Mouse (Mus musculus): ENCODE results near the gene Sgsm3. TPM values are rescaled to one million over a fixed set of nuclear protein-coding genes. Genes with fewer than 3 reads are reported as not detected.
"Not testable (repeated sequence)": the region's sequence is repeated elsewhere in the genome, so short reads cannot be mapped to it uniquely, and the experiment has no call there.

Sgsm3 gene
- total RNA-seq (2021), result 10 to 100 TPM; 11.0 to 12.5 TPM
- long read RNA-seq, experiment 1, transcript Sgsm3-208 (22 exons, 2,997 nt), result major isoform, 10 of 12 reads
- long read RNA-seq, experiment 1, partial matches to known transcripts, result 0 of 12 reads
- long read RNA-seq, experiment 1, other reads (novel, unspliced or antisense), result 2 of 12 reads
- long read RNA-seq, experiment 2, transcript Sgsm3-208 (22 exons, 2,997 nt), result major isoform, 16 of 23 reads
- long read RNA-seq, experiment 2, partial matches to known transcripts, result 1 of 23 reads
- long read RNA-seq, experiment 2, other reads (novel, unspliced or antisense), result 6 of 23 reads

DNA sequence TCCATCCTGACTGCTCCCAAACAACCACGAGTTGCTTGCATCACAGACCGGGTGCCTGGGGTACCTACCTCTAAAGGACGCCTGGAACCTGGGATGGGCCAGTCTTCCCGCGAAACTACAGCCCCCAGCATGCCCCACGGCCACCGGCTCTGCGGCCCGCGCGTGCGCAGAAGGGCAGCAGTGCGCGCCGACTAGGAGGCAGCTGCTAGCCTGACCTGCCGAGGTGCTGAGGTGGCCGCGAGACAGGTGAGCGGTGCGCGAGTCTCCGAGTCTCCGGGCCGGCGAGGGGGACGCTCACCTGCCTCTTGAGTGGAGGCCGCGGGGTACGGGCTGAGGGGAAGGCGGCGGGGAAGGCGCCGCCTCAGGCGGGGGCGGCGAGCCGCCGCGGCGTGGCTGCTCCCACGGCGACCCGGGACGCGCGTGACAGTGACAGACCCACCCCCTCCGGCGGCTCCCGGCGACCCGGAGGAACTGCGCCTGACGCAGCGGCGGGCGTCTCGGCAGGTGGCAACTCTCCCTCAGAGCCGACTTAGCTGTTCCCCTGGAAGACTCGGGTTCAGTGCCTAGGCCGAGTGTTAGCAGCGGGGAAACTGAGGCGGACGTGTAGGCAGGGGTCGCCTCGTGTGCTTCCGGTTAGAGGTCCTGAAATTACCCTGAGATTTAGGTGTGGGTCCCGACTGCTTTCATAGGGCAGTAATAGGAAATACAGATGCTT lies at the start of gene Sgsm3:
Gene Sgsm3, plus strand, starts transcription at position 146 of the 715 bp plus-strand sequence.
- DNase-seq, result peak; percentile 79

DNA sequence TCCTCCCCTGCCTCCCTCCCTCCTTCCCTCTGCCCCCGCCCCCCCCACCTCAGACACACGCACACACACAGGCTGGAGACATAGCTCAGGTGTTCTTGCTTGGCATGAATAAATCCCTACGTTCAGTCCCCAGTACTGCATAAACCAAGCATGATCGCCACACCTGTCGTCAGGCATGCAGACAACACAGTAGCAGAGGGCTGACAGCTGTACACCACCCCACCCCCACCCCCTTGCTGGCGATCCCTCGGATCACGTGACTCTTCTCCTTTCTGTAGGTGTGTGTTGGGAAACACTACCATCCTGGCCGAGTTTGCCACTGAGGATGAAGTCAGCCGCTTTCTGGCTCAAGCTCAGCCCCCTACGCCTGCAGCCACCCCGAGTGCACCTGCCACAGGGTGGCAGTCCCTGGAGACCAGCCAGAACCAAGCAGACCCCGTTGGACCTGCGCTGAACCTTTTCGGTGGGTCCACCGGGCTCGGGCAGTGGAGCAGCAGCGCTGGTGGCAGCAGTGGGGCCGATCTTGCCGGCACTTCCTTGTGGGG lies 48.7 kb upstream of the Sgsm3 start:
- DNase-seq, result no peak

DNA sequence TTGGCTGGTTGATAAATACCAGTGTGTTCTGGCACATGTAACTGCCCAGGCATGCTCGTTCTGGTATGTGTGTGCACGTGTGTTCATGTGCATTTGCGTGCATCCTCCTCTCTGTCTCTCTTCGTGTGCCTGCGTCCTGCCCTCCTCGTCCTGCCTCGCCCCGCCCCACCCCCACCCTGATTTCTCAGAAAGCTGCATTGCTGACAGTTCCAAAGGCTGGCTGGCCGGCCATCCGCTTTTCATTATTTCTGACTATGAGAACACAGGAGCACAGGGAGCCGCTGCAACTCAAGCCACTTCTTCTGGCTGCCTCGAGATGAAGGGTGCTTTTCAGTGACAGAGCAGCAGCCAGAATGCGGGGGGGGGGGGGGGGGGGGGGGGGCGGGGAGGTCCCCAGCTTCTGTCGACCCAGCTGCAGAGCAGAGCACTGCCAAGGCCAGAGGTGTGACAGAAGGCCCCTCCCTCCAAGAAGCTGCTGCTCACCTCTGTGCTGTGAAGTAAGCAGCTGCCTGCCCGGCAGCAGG lies 47.5 kb upstream of the Sgsm3 start:
- DNase-seq, result no peak

DNA sequence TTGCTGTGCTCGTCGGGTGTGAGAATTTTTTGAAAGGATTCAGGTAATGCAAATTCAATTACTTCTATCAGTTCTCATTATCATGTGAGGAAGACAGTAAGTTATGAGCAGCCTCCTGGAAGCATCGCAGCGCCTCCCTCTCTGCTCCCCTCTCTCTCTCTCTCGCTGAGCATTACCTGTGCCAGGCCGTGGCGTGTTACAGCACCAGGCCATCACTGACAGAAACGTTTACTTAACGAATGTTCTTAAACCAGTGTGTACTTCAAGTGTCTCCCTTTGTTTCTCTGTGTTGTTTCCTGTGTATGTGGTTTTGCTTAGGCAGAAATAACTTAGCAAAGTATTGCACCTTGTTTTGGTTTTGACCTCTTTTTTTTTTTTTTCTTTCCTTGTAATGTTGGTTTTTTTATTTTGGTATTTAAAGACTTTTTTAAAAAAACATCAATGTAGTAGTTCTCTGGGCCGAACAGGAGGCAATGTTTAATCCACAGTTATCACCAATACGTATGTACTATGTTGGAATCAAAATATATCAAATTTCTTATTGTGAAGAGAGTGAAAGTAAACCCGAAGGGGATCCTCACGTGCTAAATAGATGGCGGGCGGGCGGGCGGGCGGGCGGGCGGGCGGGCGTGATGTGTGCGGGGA lies 46.8 kb upstream of the Sgsm3 start:
- DNase-seq, result not testable (repeated sequence)

DNA sequence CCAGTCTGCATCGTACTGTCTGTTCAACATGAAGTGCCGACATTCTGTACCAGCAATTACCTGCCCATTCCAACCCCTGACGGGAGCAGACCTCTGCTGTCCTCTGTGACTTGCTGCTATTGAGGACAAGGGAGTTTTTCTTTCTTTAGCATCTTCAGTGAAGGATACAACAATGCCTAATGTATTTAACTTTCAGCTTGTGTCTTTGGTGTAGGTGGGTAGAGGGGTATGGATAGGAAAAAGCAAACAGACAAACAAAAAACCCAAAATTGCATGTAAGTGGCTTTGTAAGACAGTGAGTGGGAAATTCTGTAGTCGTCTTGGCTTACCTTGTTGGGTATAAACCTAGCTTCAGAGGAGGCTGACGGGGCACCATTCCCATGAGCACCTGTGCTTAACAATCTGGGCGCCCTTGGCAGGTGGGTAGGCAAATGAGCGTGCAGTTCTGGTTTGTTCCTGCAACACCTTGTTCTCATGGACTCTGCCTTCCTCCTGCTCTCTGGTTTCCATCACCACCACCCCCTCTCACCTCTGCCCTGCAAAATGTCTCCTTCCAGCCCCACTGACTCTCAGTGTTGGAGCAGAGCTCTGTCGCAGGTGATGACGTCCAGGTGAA lies 46.1 kb upstream of the Sgsm3 start:
- DNase-seq, result no peak

DNA sequence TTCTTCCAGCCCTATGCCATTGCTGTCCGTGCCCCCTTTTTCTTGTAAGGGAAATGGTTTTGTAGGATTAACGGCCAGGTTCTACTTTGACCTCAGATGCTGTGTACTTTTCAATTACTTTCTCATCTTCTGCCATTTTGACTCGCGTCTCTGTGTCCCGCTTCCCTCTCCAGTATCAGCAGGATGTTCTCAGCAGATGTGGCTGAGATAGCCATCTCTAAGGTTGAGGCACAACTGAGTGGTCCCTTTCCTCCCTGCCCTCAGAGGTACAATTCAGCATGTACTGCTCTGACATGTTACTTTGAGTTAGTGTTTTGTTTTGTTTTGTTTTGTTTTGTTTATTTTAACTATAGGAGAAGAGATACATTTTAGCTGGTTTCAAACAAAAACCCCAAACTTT lies 42.7 kb upstream of the Sgsm3 start:
- DNase-seq, result no peak

DNA sequence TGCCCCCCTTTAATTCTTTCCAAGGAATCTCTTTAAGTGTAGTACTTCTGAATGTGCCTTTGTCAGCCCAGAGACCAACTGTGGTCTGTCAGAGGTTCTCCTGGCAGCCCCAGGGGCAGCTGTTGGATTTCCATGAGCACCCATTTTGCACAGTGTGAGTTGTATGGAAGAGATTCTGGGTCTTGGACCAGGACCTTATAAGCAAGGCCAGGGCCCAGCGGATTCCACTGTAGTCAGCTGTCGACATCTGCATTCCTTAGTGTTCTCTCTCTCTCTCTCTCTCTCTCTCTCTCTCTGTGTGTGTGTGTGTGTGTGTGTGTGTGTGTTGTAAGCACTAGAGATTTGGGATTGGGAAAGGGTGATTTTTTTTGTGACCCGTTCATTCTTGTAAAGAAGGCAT lies 40.9 kb upstream of the Sgsm3 start:
- no peak for DNase-seq

DNA sequence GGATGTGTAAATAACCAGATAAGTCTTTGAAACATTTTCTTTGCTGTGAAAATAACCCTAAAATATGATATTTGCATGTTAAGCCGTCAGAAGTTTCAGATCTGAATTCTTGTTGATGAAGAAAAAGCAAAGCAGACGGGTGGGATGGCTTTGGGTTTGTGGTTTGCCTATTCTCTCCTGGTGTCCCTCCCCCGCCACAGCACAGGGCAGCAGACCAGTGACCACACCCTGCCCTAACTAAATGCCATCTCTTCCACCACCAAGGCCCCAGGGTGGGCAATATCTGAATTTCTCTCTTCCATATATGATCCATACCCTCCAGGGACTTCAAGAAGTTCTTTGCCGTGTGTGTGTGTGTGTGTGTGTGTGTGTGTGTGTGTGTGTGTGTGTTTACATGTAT lies 39.0 kb upstream of the Sgsm3 start:
- DNase-seq, result no peak

DNA sequence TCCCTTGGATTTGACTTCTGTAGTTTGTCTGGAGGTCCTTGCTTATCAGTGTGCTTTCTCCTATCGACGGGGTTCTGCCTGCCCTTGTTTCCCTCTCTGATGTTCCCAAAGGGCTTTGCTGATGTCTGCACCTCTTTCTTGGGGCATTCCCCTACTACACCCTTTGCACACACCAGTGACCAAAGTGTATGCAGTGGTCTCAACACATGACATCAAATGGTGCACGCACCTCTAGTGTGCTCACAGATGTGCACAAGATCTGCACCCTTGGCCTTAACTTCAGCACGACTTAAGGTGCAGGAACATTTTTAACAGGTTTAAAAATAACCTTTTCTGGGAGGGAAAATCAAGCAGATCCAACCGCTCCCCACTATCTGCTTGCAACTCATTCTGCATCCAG lies 38.2 kb upstream of the Sgsm3 start:
- no peak for DNase-seq

DNA sequence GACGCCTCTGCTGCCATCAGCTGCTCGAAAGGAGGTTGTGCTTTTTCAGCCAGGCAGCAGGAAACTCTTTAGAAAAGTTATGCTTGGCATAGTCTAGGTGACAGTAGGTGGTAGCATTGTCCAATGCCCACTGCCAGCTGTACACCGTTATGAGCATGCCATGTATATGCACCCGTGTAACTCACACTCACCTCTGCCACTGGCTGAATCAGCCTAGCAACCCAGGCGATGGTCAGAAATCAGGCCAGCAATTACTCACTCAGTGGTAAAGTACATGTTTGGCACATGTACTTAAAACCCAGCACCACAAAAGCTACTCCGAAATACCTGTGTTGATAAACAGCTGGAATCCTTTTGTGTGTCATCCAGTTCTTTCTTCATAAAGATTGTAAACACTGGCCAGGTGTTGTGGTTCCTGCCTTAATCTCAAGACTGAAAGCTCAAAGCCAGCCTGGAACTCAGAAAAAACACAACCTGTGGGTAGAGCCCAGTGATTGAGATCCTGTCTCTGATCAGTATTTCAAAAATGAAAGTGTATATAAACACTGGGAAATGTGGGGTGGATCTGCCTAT lies 36.0 kb upstream of the Sgsm3 start:
- no peak for DNase-seq

DNA sequence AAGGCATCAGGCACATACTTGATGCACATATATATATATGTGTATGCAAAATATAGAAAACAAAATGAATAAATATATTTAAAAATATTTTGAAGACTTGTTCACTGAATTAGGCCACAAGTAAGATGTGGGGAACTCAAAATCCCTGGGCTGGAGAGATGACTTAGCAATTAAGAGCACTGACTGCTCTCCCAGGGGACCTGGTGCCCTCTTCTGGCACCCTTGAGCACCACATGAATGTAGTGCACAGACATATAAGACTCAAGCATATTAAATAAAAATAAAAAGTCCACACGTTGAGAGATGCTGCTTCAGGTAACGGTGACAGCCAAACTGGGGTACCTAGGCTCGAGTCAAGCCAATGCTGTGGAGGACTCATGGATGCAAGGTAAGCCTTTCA lies 31.7 kb upstream of the Sgsm3 start:
- no peak for DNase-seq

DNA sequence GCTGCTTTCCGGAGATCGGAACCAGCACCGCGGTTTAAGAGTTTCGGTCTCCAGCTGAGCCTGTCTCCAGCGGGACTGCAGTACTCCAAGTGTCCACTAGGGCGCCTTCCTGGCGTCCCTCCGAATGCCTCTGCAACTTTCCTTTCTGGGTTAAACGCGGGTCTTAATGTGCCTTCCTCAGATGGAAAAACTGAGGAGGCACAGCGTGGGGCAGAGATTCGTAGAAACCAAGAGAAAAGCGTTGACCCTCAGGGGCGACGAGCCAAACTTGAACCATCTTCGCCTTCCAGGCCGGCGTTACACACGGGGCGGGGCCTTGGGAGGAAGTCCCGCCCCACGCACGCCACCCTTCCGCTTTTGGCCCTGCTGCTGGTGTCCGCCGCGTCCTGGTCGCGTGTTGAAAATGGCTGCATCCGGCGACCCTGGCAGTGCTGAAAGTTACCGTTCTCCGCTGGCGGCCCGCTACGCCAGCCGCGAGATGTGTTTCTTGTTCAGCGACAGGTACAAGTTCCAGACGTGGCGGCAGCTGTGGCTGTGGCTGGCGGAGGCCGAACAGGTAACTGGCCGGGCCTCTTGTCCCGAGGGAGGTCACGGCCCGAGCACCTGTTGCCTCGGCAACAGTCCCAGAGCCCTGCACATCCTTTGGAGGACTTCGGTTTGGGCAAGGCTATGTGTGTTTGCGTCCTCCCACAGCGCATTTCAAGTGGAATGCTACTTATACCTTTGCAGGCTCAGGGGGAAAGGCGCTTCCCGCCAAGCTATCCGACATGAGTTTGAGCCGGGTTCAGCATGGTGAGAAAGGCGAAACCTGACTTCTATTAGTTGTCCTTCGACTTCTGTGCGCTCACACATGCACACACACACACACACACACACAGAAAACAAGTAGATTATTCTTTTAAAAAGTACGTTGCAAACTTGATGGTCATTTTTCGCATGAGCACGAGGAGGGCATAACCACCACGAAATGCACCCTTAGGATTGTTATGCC lies 29.1 kb upstream of the Sgsm3 start, which contains the start of gene Adsl:
Gene Adsl, plus strand, starts transcription at position 346 of the 991 bp plus-strand sequence.
- peak; percentile 88 for DNase-seq

DNA sequence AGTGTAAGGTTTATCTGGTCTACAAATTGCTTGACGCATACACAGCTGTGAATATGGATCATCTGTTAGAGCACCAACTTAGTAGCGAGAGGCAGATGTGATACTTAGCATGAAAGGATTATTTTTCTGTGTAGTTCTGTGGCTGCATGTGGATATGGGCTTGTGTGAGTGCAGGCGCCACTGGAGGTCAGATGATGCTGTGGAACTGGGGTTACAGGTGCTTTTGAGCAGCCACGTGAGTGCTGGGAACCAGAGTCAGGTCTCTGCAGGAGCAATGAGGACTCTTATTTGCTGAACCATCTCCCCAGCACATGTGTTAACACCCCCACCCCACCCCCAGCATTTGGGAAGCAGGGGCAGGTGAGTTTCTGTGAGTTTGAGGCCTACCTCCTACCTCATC lies 28.1 kb upstream of the Sgsm3 start:
- DNase-seq, result no peak

DNA sequence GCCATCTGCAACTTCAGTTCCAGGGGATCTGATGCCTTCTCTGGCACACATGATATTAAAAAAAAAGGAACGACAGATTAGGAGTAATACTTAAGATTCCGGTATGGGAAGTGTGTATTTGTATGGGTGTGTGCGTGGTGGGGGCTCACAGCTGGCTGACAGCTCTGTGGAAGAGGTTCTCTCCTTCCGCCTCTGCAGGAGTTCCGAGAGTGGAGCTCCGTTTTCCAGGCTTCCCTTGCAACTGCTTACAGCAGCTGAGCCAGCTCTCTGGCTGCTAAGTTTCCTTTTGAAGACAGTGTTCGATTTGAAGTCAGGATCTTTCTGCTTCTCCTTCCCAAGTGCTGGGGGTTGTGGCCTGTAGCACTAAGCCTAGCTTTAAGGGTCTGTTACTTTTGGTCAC lies 27.5 kb upstream of the Sgsm3 start:
- no peak for DNase-seq

DNA sequence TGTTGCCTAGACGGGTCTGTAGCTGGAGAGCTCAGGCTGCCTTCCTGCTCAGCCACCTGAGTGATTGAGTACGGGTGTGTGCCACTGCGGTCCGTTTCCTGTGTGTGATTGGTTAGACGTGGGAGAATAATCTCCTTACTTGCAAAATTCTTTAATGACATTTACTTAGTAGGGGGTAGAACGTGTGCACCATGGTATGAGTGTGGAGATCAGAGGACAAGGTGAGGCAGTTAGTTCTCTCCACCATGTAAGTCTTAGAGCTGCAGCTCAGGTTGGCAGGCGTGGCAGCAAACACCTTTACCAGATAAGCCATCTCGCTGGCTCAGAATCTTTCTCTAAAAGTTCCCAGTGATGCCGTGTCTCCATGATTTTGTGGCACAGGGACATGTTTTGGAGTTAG lies 23.6 kb upstream of the Sgsm3 start:
- DNase-seq, result peak; percentile 3

DNA sequence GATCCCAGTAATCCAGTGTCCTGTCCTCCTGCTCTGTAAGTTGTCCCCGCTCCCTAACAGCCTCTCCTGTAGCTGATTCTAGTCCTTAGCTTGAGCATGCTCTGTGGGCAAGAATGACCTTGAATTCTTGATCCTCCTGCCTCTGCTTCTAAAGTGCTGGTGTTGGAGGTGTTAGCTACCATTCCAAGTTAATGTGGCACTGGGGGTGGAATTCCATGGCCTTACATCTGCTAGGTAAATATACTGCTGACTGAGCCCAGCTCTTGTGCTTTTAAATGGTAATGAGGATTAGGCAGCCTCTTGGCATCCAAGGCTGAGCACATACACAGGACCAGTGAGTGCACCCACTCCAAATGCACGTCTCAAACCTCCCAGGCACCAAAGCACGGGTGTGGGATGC lies 22.7 kb upstream of the Sgsm3 start:
- peak; percentile 2 for DNase-seq

DNA sequence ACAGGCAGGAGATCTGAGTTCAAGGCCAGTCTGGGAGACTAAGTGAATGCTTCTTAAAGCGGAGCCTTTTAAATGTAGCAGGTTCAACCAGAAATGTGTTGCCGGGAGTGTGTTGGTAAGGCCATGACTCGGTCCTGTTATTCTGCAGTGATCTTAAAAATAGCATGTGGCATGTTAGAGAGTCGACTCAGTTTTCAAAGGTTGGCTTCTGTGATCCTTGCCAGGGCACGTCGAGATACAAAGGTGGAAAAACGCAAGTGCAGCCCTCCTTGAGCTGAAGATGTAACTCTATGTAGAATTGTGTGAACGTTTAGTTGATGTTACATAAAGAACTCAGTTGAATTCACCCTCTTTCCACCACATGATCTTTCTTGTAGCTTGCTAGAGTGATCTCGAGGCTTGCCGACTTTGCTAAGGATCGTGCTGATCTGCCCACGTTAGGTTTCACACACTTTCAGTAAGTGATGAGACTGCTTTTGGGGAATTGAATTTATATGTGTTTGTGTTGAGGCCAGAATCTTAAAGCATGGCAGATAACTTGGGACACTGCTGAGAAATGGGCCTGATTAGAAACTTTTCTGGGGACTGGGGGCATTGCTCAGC lies 21.6 kb upstream of the Sgsm3 start:
- peak; percentile 39 for DNase-seq

DNA sequence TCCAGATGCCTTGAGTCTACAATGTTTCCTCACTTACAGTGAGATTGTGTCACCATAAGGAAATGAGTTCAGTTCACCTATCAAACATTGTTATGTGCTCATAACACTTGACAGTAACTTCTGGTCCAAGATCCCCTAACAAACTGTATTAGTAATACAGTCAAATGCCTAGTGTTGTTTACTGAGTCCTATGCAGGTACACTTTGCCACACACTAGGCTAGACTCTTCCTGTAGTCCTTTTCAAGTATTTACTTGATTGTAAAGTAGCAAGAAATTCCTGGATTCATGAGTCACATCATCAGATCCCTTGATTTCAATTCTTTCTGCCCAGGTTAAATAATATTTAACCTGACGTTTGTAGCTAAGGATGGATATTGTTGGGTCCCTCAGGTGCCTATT lies 8.2 kb upstream of the Sgsm3 start:
- no peak for DNase-seq

DNA sequence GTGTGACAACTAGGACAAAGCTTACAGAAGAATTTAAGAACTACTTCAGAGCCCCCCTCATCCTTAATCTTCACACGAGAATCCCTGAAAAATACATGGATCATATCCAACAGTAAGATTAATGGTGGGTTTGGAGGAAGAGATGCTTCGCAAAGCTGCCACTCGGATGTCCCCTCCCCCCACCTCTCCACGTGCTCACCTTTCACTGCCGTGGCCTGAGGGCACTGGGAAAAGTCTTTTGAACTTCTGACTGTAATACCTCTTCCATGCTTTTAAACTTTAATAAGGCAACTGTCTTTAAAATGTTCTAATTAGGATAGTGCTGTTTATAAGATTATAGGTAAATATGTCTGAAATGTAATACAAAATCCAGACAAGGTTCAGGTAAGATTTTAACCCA lies 3.3 kb upstream of the Sgsm3 start:
- no peak for DNase-seq

DNA sequence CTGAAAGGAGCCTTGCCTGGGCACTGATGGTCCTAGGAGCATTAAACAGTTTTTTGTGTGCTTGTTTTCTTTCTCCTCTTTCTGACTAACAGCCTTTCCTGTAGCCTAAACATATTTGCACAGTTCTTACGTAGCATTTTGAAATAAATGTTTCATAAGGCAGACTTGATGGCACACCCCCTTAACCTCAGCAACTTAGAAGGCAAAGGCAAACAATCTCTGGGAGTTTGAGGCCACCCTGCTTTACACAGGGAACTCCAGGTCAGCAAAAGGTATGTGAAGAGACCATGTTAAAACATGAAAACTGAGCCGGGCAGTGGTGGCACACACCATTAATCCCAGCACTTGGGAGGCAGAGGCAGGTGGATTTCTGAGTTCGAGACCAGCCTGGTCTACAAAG lies 1.9 kb upstream of the Sgsm3 start:
- DNase-seq, result no peak
